Mouse (Mus musculus): ENCODE measurements around the gene Rab43.

The Rab43 gene

DNA sequence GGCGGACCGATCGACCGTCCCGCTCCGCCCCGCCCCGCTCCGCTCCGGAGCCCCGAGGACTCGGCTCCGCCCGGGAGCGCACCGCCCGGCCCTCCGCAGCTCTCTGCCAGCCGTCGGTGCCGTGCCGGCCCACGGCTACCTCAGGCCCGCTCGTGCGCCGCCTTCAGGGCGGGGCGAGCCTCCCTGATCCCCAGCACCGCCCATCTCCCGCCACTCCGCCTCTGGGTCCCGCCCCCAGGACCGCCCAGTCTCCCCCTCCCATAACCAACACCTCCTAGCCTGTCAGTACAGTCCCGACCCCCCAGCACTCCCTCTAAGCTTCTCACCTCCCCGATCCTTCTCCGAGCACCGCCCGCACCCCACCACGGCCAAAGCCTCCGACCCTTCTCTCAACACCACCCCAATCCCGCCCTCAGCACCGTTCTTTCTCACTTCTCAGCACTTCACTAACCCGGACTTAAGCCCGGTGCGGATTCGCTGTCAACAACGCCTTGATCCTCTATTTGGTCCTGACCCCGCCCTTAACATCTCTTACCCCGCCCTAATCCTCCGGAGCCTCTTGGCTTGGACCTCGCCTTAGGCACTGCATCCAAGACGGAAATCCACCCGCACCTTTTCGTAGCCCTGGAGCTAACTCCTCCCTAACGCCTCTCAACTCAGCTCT, at the start of gene Rab43:
Gene Rab43, minus strand, starts transcription at position 490 of the 664 bp plus-strand sequence.
- peak; percentile 75 for DNase-seq (ENCODE audit: low read depth, low spot score)

DNA sequence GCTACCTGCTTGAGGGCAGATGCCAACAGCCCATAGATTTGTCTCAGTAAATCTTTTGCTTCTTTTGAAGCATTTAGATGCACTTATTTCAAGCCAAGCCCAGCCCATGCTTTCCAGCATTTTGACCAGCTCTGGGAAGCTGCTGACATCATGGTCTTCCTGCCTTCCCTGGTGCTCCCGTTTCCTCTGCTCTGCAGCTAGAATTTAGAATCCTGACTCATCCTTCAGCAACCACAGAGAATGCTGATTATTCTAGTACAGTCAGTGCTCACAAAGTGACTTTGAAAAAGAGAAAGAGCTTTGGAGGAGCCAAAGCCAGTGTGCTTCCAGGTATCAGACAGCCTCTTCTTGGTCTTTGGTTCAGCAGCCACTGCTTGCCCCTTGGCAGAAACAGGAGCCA, 45.1 kb upstream of the Rab43 start:
- DNase-seq (ENCODE audit: low read depth, low spot score), result no peak

DNA sequence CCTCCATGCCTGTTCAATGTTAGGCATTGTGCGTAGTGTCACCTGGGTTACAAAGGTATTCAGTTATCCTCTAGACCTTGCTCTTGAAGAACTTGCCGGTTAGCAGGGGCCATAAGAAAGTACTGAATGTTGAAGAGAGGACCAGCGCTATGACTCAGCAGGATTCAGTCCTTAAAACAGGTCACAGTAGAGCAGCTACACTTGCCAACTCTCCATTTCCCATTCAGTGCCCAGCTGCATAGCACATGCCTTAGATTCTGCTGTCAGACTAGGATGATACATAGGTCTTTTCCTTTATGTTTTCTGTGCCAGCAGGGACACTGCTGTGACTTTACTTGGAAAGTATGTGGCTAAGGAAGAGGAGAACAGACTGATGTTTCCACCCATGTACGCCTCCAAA, 41.5 kb upstream of the Rab43 start:
- no peak for DNase-seq (ENCODE audit: low read depth, low spot score)

DNA sequence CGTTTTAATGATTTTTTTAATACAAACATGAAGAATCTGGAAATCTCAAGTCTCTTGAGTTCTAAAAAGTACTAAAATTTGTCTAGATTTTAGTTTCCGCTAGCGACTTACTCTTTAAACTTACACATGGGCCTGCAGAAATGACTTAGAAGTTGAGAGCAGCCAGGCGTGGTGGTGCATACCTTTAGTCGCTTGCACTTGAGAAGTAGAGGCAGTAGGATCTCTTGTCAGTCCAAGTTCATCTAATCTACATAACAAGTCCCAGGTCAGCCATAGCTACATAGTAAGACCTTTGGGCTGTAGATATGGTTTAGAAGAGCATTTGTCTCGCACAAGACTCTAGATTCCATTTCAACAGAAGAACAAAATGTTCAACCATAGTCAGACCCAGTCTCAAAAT, 39.9 kb upstream of the Rab43 start:
- no peak for DNase-seq (ENCODE audit: low read depth, low spot score)

DNA sequence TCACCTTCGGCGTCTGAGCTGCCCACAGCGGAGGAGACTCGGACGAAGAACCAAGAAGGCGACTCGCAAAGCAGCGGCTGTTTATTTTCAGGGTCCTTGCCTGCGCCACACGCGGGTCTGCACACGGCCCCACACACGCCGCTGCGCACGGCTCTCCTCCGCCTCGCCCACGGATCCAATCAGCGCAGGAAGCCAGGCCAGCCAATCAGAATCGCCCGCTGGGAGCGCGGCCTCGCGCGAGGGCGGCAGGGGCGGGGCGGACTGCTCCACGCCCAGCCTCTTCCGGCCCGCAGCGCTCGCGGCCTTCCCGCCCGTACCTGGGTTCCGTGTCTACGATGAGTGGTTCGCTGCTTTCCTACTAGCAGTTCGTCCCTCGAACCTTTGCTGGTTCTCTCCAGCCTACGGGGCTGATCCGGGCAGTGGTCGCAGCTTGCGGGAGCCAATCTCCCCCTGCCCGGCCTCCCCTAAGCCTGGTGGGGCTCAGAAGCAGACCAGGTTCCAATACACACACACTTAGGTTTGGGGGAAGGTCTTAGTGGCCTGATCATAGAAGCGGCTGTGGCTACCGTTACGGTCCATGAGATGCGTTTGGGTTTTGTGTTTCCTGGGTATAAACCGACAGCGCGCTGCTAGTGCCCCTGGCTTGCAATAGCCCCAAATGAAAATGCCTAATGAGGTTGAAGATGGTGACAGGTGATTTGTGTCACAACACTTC, 39.1 kb upstream of the Rab43 start, which contains the start of gene Cnbp:
Gene Cnbp, minus strand, starts transcription at position 207 of the 715 bp plus-strand sequence.
- peak; percentile 97 for DNase-seq (ENCODE audit: low read depth, low spot score)

DNA sequence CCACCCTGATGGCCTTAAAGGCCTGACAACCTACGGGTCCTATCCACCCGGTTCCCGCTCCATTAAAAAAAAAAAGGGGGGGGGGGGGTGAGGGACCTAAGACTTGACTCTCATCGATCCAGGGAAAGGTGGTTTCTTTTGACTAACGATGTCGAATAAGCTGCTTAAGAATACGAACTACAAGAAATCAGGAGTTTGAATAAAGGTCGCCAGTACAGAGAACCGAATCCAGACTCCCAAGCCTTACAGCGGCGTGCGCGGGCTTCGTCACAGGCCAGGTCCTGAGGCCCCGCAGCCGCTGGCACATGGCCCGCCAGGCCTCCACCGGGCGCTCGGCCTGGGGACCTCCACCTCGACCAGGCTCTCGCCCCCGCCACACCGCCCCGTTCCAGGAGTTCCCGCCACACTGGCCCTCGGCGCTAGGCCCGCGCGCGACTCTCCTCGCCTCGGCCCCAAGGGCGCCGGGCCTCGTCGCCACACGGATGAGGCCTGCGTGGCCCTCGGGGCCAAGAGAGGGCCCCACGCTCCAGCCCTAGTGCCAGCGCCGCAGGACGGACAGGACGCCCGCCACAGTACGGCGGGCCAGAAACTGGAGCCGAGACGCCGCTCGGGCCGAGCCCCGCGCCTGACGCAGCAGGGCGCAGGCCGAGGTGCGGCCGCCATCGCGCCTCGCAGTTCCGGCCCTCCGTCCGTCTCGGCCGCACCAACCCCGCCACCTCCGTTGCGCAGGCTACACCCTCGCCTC, 38.4 kb upstream of the Rab43 start:
- peak; percentile 37 for DNase-seq (ENCODE audit: low read depth, low spot score)

DNA sequence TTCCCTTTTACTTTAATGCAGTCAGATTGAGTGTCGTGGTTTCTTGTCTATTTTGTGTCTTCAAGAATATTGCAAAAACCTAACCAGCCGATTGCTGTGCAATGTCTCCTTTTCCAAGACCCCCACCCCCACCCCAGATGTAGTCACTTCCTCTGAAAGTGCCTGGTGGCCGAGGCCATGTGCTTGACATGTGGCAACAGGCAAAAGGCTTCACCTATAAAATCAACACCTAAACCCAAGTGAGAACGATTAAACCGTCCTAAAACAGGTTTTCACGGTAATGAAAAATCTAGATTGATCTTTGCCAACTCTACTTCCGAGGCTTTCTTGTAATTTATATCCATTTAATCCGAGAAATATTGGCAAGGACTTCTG, 37.8 kb upstream of the Rab43 start:
- peak; percentile 69 for DNase-seq (ENCODE audit: low read depth, low spot score)

DNA sequence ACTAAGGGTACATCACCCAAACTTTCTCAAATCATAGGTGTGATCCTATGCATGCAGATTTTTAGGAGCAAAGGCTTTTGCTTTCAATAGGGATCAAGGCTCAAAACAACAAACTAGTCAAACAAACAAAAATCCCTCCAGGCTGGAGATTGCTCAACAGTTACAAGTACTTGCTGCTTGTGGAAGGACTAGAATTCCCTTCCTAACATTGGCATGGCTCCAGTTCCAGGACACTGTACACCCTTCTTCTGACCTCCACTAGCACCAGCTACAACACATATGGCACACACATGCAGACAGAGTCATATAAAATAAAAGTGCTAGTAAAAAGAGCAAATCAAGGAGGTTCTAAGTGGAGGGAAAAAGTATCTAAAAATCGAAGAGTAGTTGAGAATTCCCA, 34.8 kb upstream of the Rab43 start:
- DNase-seq (ENCODE audit: low read depth, low spot score), result no peak

DNA sequence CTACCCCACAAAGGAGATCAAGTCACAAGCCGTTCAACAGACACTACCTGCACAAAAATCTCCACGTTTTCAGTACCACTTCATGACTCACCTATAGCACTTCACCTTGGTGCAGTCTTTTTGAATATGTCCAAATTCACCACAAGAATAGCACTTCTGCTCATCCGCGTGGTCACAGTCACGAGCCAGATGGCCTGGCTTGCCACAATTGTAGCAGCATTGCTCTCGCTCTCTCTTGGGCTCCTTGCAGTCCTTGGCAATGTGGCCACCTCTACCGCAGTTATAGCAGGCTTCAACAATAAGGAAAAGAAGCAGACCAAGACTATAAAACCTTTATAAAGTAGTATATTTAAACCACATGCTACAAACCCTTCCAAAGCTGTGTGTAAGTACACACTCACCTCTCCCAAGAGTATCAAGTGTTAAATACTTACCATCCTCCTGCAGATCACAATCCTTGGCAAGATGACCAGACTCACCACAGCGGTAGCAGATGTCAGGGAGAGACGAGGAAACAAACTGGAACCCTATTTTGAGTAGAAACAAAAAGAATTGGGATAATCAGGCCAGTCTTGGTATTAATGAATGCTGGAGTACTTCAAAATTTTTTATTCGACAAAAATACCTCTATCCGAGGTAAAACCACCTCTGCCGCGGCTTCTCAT, 33.2 kb upstream of the Rab43 start:
- no peak for DNase-seq (ENCODE audit: low read depth, low spot score)

DNA sequence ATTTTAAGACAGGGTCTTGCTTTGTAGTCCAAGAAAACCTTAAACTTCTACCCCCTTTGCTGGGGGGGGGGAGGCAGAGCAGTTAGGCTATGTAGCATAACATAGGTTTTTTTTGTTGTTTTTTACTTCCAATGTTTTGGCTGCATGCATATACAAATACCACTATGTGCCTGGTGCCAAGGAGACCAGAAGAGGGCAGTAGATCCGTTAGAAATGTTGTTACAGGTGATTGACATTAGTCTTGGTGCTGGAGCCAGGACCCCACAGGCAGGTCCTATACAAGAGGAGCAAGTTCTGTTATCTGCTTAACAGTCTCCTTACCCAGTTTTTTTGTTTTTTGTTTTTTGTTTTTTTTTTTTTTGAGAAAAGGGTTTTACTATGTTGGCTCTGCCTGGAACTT, 30.3 kb upstream of the Rab43 start:
- DNase-seq (ENCODE audit: low read depth, low spot score), result no peak

DNA sequence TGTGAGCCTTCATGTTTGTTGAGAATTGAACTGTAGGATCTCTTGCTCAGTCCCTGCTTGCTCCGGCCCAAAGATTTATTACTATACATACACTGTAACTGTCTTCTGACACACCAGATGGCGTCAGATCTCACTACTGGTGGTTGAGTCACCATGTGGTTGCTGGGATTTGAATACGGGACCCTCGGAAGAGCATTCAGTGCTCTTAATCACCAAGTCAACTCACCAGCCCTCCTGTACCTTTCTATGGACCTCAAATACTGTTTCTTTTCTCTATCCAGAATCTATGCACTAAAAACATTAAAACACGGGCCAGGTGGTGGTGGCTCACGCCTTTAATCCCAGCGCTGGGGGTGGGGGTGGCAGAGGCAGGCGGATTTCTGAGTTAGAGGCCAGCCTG, 29.7 kb upstream of the Rab43 start:
- no peak for DNase-seq (ENCODE audit: low read depth, low spot score)

DNA sequence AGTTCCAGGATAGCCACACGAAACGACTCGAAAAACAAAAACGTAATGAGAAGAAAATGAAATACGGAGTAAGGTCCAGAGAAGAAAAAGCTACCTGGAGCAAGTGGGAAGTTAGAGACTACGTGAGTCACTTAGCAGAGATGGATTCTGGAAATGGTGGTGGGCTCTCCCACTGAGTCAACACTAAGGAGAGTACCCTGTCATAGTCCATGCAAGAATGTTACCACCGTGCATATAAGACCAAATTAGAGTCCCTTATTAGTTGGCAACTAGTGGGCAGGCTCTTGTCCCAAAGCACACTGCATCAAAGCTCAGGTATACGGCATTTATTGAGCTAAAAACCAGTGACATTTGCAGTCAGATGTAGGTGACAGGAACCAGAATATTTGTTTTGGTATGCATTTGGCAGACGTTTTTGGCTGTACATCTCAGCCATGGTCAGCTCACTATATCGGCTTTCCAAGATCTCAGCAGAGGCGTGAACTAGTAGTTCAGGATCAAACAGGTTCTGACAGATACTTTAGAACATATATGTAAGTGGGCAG, 27.9 kb upstream of the Rab43 start:
- no peak for DNase-seq (ENCODE audit: low read depth, low spot score)

DNA sequence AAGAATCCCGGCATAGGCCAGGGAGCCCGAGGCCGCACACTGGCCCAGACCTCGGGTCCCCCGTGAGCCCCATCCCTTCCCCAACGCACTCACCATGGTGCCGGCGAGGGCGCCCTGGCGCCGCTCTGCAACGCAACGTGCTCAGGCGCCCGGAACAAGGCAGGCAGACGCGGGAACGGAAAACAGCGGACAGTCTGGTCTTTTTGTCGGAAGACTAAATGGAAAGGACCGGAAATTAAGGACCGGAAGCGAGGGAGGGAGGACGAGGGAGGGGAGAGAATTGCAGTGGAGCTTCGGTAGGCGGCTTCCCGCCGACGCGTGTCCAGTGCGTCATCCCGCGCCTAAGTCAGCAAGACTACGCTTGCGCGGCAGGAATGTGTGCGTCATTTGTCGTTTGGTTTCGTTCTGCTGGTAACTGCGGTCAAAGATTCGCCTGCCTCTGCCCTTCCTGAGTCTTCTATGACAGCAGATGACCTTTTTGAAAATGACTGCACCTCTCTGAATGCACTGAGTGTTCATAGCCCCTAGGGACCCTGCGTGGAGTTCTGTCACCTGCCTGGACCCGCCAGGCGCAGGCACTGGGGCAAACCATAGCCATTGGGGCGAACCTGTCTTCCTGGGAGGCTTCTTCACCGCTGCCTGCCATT, 26.7 kb upstream of the Rab43 start, which contains the start of gene Isy1:
Gene Isy1, minus strand, starts transcription at position 248 of the 647 bp plus-strand sequence.
- DNase-seq (ENCODE audit: low read depth, low spot score), result peak; percentile 98

DNA sequence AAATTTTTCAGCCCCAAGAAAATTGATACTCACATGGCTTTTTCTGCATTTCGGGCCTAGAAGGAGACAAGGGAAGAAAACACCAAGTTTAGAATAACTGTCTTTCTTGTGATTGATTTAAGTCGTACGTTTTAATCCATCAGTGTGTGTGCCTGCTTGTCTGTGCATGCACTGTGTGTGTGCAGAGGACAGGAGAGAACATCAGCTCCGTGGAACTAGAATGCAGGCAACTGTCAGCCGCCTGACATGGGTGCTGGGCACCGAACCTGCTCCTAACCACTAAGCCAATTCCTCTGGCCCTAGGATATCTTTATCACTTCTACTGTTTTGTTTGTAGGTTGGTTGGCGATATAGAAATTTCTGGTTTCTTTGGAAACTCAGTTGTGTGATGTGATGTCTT, 23.7 kb upstream of the Rab43 start, which contains the start of gene Gm45140:
Gene Gm45140, minus strand, starts transcription at position 101 of the 400 bp plus-strand sequence.
- no peak for DNase-seq (ENCODE audit: low read depth, low spot score)

DNA sequence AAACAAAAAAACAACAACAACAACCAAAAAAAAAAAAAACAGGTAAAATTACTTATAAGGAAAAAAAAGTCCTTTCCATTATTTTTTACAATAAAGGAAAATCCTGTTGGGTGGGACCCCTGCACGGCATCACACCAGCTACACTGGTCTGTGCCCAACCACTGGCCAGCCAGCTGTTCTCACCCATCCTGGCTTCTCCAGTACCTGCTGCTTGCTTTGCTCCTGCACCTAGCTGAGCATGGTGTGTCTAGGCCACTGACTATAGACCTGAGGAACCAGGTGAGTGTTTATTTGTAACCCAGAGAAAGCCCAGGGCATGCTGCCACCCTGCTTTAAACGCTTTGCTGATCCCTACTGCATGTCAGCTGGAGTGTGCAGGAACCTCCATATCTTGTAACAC, 8.4 kb upstream of the Rab43 start:
- no peak for DNase-seq (ENCODE audit: low read depth, low spot score)

DNA sequence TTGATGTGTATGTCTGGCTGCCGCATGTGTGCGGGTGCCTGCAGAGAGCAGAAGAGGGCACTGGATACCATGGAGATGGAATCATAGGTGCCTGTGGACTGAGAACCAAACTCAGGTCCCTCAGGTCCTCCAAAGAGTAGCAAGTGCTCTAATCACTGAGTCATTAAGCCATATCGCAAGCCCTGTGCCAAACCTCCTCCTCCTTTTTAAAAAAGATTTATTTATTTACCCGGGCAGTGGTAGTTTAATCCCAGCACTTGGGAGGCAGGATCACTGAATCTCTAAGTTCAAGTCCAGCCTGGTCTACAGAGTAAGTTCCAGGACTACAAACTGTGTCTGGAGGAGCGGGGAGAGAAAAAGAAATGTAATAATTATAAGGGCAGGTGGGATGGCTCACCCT, 2.5 kb upstream of the Rab43 start:
- DNase-seq (ENCODE audit: low read depth, low spot score), result no peak

DNA sequence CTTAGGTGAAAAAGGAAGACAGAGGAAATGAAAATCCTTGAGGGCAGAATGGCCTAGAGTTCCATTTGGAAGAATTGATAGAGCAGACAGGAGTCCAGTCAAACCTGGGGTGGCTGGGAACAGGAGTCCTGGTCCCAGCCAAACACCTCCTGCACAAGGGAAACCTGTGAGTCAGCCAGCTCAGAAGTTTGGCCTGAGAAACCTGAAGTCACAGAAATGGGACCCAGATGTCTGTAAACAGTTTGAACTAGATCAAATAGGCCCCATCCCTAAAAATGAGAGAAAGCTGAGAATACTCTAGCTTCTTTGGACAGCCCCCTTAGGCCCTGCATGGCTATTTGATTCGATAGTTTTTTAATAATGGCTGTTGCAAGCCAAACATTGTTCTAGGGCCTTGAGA, 692 bp upstream of the Rab43 start:
- DNase-seq (ENCODE audit: low read depth, low spot score), result no peak

DNA sequence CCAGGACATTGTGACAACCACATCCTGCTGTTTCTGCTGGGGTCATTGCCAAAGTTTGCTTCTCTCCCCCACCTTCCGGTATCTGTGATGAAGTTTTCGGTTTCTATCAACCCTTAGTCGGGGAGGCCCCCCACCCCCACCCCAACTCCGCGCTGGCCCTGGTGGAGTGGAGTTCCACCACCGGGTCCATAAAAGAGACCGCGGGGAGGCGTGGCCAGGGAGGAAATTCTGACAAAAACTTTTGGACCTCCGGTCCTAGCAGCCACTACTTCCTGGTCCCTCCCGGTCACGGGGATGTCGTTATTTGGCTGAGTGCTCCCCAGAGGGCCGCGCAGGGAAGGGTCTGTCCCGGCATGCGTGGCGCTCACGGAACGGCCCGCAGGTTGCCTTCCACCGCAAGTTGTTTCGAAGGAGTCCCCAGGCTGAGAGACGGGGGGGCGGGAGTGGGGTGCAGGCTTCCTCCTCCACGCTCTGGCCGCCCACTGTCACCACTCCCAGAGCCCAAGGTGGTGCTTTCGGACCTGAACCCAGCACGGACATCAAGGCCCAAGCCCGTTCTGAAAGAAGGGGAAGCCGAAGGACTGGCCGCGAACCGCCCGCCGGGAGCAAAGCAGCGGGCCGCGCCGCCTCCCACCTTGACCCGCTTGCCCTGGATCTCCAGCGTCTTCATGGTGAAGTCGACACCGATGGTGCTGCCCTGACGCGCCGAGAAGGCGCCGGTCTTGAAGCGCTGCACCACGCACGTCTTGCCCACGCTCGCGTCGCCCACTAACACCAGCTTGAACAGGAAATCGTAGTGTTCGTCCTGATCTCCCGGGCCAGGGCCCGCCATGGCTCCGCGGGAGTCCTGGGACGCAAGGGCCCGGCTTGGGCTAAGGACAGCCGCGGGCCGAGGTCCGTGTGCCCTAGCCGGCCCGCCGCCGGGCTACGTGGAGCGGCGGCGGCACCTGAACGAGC, 973 bp downstream of the Rab43 start:
- peak; percentile 36 for DNase-seq (ENCODE audit: low read depth, low spot score)

DNA sequence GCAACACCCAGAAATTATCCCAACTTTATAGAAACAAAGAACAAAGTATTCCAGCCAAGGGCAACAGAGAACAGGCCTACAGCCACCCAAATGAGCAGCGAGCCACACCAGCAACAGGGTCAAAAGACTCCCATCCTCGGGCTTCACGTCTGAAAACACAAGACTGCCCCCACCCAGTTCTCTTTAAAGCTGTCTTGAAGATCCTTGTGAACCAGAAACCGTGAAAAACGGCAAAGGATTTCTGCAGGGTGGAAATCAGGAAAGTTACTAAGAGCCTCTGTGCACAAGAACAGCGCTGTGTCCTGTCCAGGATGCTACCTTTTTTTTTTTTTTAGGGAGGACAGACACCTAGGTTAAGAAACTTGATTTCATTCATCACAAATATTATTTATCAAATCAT, 1.7 kb downstream of the Rab43 start:
- DNase-seq (ENCODE audit: low read depth, low spot score), result no peak

DNA sequence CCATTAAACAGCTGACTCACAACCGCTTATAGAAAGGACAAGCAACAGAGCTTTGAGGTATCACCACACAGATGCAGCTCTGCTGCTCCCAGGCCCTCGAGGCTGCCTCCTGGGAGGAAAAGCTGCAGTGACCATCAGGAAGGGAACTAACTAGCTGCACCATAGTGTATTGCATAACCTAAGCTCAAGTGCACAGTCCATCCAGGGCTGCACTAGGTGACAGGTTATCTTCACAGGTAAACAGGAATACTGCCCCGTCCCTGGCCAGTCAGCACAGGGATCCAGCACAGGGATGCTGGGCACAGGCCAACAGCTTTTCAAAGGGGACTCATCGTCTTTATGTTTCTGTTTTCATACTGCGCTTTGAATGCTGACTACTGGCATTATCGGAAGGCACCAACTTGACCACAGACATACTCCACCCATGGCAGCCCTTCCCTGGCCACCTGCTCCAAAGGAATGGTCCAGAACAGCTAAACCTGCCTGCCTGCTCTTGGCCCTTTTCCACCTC, 2.3 kb downstream of the Rab43 start:
- no peak for DNase-seq (ENCODE audit: low read depth, low spot score)
